Mouse (Mus musculus) myocyte (in vitro differentiated cells): ENCODE results near the gene Rpl13a.

Source experiments
- CEBPB ChIP-seq: IDR thresholded peaks from 2 replicates; pipeline ENCODE4 v1.6.1; 2011; ENCODE audit warnings: mild to moderate bottlenecking, moderate library complexity; ENCODE audit not compliant: poor library complexity, insufficient read depth, severe bottlenecking
- POLR2A ChIP-seq: IDR thresholded peaks from one replicate; pipeline ENCODE4 v1.6.1; 2011; ENCODE audit warnings: low read depth, mild to moderate bottlenecking, control low read depth, moderate library complexity; ENCODE audit not compliant: insufficient read length
- SRF ChIP-seq: IDR thresholded peaks from one replicate; pipeline ENCODE4 v1.6.1; 2011; ENCODE audit warnings: low read depth; ENCODE audit not compliant: control insufficient read depth, insufficient read length

GRCm38 (mm10) chr7:45148534-45149098 is 20.1 kb upstream of the Rpl13a start:
- no peak for TF ChIP-seq POLR2A
- TF ChIP-seq SRF: no peak
- TF ChIP-seq CEBPB: no peak
